Mouse (Mus musculus) ovary, postnatal 14 days (tissue): ENCODE data around the gene Ddx23.

ENCODE experiments used
- DNase-seq: peaks from one replicate; pipeline ENCODE4 v3.0.0; 2022; ENCODE audit warnings: low spot score

Gene Ddx23

DNA sequence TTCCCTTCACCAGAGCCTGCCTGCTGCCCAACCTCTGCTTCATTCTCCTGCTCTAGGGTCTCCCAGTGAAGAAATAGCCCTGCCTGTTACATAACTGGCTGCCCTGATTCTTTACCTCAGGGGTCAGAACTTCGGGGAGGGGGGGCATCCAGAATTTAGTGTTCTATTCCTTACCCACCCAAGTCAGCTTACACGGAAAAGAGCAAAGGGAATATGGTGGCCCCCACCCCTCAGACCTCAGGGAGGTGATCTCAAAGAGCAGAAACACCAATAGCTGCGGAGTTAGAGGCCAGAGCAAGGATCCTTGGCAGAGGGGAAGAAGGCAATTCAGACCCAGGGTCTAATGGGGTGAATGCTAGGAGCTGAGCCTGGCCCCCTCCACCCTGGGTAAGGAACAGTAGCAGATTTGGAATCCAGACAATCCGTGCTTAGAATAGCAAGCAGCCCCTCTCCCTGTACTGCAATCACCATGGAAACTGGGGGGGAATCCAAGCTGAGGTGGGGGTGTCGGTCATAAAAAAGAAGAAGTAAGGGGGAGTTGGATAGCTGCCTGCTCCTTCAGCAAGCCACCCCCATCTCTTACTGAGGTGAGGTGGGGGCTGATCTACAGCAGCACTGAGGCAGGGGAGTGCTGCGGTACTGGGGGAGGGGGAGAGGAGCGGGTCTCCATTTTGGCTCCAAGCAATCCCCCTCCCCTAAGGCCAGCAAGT is 11.7 kb upstream of the Ddx23 start:
- no peak for DNase-seq

GRCm38 (mm10) chr15:98673732-98674131 is 11.0 kb upstream of the Ddx23 start:
- DNase-seq, result no peak

- no peak for DNase-seq
Observed at GRCm38 (mm10) chr15:98672592-98672991, 9.9 kb upstream of the Ddx23 start.

- DNase-seq, result no peak
Observed at GRCm38 (mm10) chr15:98664042-98664907, 1.6 kb upstream of the Ddx23 start.

- DNase-seq, result no peak
Observed at GRCm38 (mm10) chr15:98662198-98662566, 512 bp downstream of the Ddx23 start.

DNA sequence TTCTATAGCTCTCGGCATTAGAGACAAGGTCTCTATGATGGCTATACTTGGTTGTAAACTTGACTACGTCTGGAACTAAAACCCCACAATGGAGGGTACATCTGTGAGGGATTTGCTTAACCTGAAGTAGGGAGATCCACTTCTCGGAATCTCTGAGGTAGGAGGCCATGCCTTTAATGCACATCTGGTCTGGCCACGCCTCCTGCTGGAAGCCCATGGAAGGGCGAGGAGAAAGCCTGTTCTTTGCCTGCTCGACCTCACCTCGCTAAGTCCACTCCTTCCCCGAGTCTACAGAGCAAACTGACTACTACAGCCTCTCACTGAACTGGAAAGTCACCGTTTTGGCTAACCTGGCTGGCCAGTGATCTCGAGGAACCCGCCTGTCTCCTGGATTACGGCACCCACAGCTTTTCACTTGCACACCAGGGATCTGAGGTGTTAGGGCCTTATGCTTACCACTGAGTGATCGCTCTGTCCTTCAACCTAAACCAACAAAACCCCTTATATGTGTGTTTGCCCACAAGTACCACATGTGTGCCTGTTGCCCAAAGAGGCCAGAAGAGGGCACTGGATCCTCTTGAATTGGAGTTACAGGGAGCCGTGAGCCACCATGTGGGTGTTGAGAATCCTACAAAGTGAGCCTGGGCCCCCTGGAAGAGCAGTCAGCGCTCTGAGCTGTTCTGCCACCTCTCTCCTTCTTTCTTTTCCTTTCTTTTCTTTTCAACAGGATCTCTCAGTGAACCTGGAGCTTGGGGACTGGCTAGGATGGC is 5.5 kb downstream of the Ddx23 start:
- no peak for DNase-seq

DNA sequence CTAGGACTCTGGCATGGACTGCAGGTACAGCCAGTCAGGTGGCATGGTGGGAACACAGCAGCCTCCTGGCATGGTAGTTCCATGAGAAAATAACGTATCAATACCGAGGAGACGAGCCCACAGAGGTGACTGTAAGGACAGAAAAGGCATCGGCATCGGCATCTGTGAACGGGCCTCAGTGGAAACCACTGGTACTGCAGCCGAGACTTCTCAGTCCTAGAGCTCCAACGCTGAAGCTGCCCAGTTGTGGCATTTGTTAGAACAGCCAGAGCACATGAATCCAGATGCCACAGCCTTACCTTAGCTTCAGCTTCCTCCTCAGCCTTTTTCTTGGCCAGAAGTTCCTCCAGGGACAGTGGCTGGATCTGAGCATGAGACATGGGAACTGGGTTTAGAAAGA is 10.5 kb downstream of the Ddx23 start:
- DNase-seq, result no peak

DNA sequence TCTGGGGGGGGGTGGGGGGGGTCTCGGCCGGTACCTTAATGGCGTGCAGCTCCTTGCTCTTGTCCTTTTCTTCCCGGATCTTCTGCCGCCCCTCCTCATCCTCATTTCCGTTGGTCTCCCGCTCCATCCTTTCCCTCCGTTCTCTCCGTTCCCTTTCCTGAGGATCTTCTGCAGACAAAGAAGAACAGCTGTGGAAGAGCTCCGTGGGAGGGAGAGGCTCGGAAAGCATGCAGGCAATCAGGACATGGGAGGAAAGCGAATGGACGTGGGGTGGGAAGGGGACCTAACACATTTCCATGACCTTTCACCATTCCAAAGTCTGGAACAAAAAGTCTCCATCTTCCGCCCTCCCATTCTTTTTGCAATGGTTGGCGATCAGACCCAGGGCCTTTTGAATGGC is 11.3 kb downstream of the Ddx23 start:
- no peak for DNase-seq

DNA sequence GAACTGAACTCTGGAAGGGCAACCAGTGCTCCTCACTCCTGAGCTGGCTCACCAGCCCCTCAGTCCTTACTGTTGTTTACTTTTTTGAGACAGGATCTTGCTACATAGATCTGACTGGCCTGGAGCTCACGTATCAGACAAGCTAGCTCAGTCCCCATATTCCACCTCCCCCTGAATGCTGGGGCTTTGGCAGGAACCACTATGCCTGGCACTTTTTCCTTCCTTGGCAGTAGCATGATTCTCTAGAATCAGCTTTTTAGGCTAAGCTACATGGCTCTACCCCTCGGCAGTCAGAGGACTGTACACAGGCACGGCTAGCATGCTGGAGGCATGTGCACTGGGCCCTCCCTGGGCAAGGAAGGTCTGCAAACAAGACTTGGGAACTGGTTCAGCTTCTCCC is 14.6 kb downstream of the Ddx23 start:
- DNase-seq, result no peak

DNA sequence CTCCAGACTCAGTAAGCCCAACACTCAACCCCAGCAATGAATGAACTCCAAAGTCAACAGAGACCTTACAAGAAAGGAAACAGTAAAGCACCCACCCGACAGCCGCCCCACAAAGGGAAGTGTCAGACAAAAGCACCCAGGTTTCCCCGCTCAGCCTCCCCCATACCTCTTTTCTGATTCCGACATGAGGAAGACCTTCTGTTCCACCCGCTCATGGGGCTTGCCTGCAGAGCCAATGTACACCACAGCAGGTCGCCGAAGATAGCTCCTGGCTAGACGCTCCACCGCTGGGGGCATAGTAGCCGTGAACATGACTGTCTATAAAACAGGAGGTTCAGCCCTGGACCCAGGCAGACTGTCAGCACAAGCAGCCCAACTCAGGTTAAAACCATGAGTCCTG is 15.4 kb downstream of the Ddx23 start:
- DNase-seq, result no peak

GRCm38 (mm10) chr15:98646737-98647136 is 16.0 kb downstream of the Ddx23 start:
- DNase-seq, result no peak

GRCm38 (mm10) chr15:98645057-98646026 is 17.4 kb downstream of the Ddx23 start:
- DNase-seq, result no peak

DNA sequence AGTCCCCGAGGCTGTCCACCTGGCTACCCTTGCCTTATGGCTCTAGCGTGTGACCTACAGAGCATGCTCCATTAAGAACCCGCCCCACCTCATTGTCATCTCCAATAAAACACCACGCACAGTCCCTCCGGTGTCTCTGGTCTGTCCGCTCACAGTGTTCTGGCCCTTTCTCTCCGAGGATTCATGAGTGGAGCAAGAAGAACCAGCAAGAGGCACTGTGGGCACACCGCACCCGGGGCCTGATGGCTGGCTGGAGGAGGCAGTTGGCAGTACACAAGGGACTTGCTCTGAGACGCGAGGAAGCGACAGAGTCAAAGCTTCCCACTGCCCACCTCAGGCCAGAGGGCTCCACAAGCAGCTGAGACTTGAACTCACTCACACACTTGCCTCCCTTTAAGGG is 18.3 kb downstream of the Ddx23 start:
- no peak for DNase-seq

DNA sequence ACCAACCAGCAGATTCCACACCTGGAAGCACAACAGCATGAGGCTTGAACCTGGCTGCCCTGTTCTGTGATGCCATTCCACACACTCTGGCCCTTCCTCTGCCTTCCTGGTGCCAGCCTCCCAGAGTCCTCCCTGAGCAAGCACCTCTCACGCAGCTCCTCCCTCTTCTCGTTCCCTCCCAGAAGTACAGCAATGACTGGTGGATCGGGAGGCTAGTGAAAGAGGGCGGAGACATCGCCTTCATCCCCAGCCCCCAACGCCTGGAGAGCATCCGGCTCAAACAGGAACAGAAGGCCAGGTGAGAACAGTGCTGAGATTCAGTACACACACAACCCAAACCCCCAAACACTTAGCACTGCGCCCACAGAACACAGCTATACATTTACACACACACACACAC is 22.5 kb downstream of the Ddx23 start:
- DNase-seq, result no peak

DNA sequence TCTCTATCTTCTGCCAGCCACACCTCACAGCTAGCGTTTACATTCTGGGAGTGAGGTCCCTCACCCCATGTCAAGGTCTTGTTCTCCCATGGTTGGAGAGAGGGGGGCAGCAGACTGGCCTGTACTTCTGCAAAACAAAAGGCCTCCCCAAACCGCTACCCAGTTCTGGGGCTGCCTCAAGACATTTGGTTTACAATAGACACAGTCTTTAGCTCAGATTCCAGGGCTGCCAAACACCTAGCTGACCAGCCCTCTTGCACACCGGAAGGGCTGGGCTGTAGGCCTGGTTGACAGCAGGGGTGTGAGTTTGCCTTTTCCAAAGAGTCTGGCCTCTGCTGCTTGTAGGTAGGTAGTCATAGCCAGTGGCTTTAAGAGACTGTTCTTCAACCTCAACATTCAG is 25.5 kb downstream of the Ddx23 start:
- DNase-seq, result no peak

- DNase-seq, result no peak
Observed at GRCm38 (mm10) chr15:98636517-98636916, 26.2 kb downstream of the Ddx23 start.

DNA sequence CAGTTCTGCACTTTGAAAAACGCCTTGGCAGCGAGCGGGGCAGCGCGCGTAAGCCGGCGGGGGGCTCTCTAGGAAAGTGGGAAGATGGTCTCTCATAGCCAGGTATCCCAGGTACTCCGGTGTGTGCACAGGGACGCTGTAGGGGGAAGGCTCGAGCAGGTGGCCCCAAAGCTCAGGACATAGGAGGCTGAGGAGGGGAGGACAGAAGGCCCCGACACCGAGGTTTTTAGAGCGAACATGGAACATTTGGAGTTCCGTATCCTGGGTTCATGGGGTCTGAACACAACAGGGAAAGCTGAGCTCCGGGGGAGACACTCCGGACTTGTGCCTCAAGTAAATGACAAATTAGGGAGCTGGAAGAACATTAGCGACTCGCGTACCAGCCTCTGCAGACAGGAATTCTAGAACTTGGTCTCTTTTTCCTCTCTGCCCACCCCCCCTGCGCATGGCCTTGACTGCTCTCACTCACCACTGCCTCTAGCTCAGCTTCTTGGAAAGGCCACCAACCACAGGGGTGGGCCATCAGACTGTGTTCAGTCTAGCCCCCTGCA is 27.3 kb downstream of the Ddx23 start:
- no peak for DNase-seq

DNA sequence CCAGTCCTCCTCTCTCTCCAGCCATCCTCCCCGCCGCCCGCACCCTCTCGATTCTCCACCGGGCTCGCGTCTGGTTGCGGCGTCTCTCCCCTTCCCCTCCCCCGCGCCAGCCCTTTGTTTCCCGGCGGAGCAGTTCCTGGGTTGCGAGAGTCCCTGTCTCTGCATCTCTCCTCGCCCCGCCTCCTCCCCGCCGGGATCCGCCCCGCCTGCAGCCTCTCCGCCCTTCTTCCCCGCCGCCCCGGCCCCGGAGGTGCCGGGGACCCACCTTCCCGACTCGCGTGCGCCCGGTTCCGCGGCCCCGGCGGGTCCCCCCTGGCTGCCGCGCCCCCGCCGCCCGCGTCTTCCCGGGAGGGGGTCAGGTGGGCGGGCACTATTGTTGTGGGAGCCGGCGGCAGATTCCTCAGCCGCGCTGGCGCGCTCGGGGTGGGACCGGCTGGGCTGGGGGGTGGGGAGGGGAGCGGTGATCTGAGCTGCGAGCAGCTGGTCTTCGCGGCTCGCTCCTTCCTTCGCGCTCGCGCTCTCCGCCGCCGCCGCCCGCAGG is 28.1 kb downstream of the Ddx23 start:
- peak; percentile 64 for DNase-seq

GRCm38 (mm10) chr15:98633822-98634470 is 28.7 kb downstream of the Ddx23 start:
- DNase-seq, result no peak

DNA sequence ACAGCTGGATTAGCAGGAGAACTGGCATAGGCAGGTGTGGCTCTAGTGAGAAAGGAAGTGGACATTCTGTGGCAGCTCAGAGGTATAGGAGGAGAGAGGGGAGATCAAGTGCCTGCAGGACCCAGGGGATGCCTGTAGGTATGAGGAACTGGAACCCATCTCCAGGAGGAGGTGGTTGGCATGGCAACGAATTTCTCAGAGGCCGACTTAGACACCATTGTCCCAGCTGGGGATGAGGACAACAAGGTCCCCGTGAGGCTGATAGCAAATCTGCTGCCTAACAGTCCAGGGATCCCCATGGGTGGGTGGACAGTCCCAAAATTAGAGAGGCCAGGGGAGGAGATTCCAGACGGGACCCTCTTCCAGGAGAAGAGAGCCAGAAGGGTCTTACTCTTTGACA is 29.8 kb downstream of the Ddx23 start:
- no peak for DNase-seq
